Mouse (Mus musculus): ENCODE results near the gene Vsnl1. TPM values are rescaled to one million over a fixed set of nuclear protein-coding genes. Genes with fewer than 3 reads are reported as not detected.

The Vsnl1 gene
- total and polyA plus RNA-seq, 2 experiments from 2014 or later: 208 to 288 TPM

DNA sequence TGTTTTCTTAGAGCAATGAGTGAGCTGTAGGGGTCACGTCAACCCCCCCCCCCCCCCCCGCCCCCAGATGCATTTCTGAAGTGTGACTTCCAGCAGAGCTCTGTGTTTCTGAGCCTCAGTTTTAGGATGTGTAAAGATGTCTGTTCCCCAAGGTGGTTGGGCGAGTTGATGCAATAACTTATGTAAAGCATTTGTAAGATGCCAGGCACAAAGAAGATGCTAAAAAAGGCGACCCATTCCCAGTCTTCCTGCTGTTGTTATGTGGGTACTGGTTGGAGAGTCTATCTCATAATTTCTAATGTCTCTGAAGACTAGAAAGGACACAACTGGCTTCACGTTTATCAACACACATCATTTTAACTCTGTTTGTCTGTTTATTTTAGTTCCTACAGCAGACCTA lies 86.5 kb downstream of the Vsnl1 start:
- no peaks in the 10 kb centered on the region for H3K4me1 ChIP-seq (ENCODE audit: insufficient read depth, low read length)
- DNase-seq (ENCODE audit: low spot score) (no peak), ATAC-seq (ENCODE audit: low FRiP score) (no peak)
- no peaks in the 10 kb centered on the region for H3K27me3 ChIP-seq (ENCODE audit: insufficient read depth, low read length)
- no peaks in the 10 kb centered on the region for H3K9me3 ChIP-seq (ENCODE audit: low read length)
- 66% methylated on average over 5 of the region's 5 CpGs for WGBS
- H3K4me3 ChIP-seq (ENCODE audit: low read depth, low read length): no peak overlapping the region
- no peak for TF ChIP-seq CTCF (IDR thresholded peaks at IDR 0.05)
- no peak overlapping the region for H3K9ac ChIP-seq (replicated peaks; ENCODE audit: low read length, poor library complexity, severe bottlenecking)
- H3K4me2 ChIP-seq (ENCODE audit: low read depth, low read length, poor library complexity, severe bottlenecking): no peak overlapping the region
- no peak overlapping the region for H3K27ac ChIP-seq (ENCODE audit: low read depth, low read length)
- no peaks in the 10 kb centered on the region for H3K36me3 ChIP-seq (ENCODE audit: insufficient read depth, low read length)

DNA sequence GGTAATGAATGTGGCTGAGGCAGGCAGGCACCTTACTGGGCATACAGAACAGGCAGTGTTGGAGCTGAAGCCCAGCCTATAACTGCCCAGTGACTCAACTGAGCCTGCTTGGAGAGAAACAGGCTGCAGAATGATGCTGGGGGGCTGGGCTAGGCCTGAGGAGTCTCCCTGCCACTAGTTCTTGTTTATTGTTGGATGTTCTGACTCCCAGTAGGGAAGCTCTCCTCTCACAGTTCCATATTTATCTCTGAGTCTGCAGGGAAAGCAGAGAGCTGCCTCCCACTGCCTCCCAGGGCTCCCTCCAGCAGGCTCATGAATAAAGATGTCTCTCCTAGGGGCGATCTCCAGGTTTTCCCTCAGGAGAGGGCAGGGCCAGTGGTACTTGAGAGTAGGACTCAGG lies 88.0 kb downstream of the Vsnl1 start:
- Histone ChIP-seq H3K9ac (replicated peaks; ENCODE audit: low read length, poor library complexity, severe bottlenecking) (no peak overlapping the region), H3K27me3 (ENCODE audit: insufficient read depth, low read length) (no peaks in the 10 kb centered on the region), H3K4me2 (ENCODE audit: low read depth, low read length, poor library complexity, severe bottlenecking) (no peak overlapping the region), H3K36me3 (ENCODE audit: insufficient read depth, low read length) (no peaks in the 10 kb centered on the region), H3K4me3 (ENCODE audit: low read depth, low read length) (no peak overlapping the region), H3K27ac (ENCODE audit: low read depth, low read length) (no peak overlapping the region), H3K9me3 (ENCODE audit: low read length) (no peaks in the 10 kb centered on the region), H3K4me1 (ENCODE audit: insufficient read depth, low read length) (no peaks in the 10 kb centered on the region)
- TF ChIP-seq CTCF (IDR thresholded peaks at IDR 0.05): no peak
- DNase-seq (ENCODE audit: low spot score) (no peak), ATAC-seq (ENCODE audit: low FRiP score) (no peak)
- 0% methylated on average over 1 of the region's 1 CpGs for WGBS

DNA sequence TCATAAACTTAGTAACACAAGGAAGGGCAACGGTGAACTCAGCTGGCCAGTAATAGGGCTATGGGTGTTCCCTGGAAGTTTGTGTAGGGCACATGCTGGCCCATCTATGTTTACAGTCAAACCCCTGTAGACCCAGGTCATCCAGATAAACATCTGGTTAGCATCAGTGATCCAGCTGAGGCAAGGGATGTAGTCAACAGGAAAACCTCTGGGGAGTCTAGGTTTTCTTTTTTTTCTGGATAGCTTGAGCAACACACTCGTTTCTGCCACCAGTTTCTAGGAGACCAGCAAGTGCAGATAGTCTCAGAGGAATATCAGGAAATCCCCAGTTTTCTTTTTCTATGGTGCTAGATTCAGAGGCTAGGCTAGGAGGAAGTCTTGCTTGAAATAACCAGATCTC lies 90.5 kb downstream of the Vsnl1 start:
- WGBS: 71% methylated on average over 2 of the region's 2 CpGs

DNA sequence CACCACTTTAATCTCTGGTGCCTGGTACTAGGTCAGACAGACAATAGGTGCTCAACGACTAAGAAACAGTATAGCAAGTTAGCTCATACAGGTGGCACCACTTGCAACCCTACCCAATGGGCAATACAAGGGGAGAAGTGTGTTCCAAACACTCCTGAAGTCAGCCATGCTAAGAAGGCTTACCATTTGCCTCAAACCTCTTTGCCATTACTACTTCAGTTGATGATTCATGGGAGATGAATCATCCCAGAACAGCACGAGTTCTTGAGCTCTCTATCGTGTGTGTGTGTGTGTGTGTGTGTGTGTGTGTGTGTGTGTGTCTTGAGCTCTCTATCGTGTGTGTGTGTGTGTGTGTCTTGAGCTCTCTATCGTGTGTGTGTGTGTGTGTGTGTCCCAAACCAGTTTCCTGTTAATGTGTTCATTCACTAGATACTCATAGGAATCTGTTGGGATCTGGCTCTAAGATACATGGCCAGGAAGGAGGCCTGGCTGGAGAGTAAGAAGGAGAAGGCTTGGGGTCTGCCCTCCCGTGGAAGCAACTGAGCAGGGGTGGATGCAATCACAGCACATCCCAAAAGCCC lies 94.3 kb downstream of the Vsnl1 start:
- Histone ChIP-seq H3K36me3 (ENCODE audit: insufficient read depth, low read length) (no peaks in the 10 kb centered on the region), H3K4me2 (ENCODE audit: low read depth, low read length, poor library complexity, severe bottlenecking) (no peak overlapping the region), H3K27ac (ENCODE audit: low read depth, low read length) (no peak overlapping the region), H3K27me3 (ENCODE audit: insufficient read depth, low read length) (no peaks in the 10 kb centered on the region), H3K9ac (replicated peaks; ENCODE audit: low read length, poor library complexity, severe bottlenecking) (no peak overlapping the region), H3K9me3 (ENCODE audit: low read length) (no peaks in the 10 kb centered on the region), H3K4me1 (ENCODE audit: insufficient read depth, low read length) (no peaks in the 10 kb centered on the region), H3K4me3 (ENCODE audit: low read depth, low read length) (no peak overlapping the region)
- ATAC-seq (ENCODE audit: low FRiP score) (no peak), DNase-seq (ENCODE audit: low spot score) (no peak)
- TF ChIP-seq CTCF (IDR thresholded peaks at IDR 0.05): no peak
- WGBS: 87% methylated on average over 6 of the region's 6 CpGs

More for the DNA sequence above, 90.5 kb downstream of the Vsnl1 start:
- Histone ChIP-seq H3K36me3 (ENCODE audit: insufficient read depth, low read length) (no peaks in the 10 kb centered on the region), H3K27me3 (ENCODE audit: insufficient read depth, low read length) (no peaks in the 10 kb centered on the region), H3K27ac (ENCODE audit: low read depth, low read length) (no peak overlapping the region), H3K4me3 (ENCODE audit: low read depth, low read length) (no peak overlapping the region), H3K9ac (replicated peaks; ENCODE audit: low read length, poor library complexity, severe bottlenecking) (no peak overlapping the region), H3K9me3 (ENCODE audit: low read length) (no peaks in the 10 kb centered on the region), H3K4me1 (ENCODE audit: insufficient read depth, low read length) (no peaks in the 10 kb centered on the region), H3K4me2 (ENCODE audit: low read depth, low read length, poor library complexity, severe bottlenecking) (no peak overlapping the region)
- DNase-seq (ENCODE audit: low spot score) (no peak), ATAC-seq (ENCODE audit: low FRiP score) (no peak)
- no peak for TF ChIP-seq CTCF (IDR thresholded peaks at IDR 0.05)

DNA sequence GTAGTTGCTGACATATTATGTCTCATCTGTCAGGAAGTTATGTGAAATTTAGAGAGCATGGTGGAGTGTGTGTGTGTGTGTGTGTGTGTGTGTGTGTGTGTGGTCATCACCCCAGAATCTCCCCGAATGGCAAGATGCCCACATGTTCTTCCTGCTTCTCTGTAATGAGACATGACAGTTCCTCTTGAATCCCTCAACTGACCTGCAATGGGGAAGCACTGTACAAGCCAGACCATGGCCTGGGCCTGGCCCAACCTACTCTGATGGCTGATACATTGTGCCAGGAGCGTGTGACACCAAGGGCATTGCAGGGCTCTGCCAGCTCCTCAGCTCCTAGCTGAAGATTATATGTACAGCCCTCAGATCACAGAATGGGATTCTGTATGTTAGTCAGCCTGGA lies 98.2 kb downstream of the Vsnl1 start:
- TF ChIP-seq CTCF (IDR thresholded peaks at IDR 0.05): no peak
- H3K27ac ChIP-seq (ENCODE audit: low read depth, low read length): no peak overlapping the region
- no peak overlapping the region for H3K9ac ChIP-seq (replicated peaks; ENCODE audit: low read length, poor library complexity, severe bottlenecking)
- H3K4me1 ChIP-seq (ENCODE audit: insufficient read depth, low read length): no peaks in the 10 kb centered on the region
- H3K27me3 ChIP-seq (ENCODE audit: insufficient read depth, low read length): no peaks in the 10 kb centered on the region
- DNase-seq (ENCODE audit: low spot score): no peak
- 95% methylated on average over 2 of the region's 2 CpGs for WGBS
- H3K36me3 ChIP-seq (ENCODE audit: insufficient read depth, low read length): no peaks in the 10 kb centered on the region
- no peaks in the 10 kb centered on the region for H3K9me3 ChIP-seq (ENCODE audit: low read length)
- H3K4me3 ChIP-seq (ENCODE audit: low read depth, low read length): no peak overlapping the region
- ATAC-seq (ENCODE audit: low FRiP score): no peak
- H3K4me2 ChIP-seq (ENCODE audit: low read depth, low read length, poor library complexity, severe bottlenecking): no peak overlapping the region

DNA sequence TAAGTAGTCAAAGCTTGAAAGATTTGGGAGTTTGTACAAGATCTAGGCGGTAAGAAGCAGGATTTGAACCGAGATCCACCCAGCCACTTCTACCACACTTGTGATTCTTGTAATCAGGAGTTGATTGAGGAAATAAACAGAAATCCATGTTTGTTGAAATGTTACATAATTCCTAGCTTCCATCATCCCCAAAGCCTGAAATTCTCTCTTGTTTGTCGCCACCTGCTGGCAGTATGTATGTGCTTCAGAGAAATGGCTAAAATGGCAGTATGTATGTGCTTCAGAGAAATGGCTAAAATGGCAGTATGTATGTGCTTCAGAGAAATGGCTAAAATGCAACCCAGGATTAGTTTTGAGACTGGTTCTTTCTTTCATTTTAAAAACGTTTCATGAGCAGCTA lies 99.6 kb downstream of the Vsnl1 start:
- no peaks in the 10 kb centered on the region for H3K27me3 ChIP-seq (ENCODE audit: insufficient read depth, low read length)
- no peak overlapping the region for H3K4me2 ChIP-seq (ENCODE audit: low read depth, low read length, poor library complexity, severe bottlenecking)
- peak; percentile 72 for TF ChIP-seq CTCF (IDR thresholded peaks at IDR 0.05)
- no peaks in the 10 kb centered on the region for H3K36me3 ChIP-seq (ENCODE audit: insufficient read depth, low read length)
- no peak overlapping the region for H3K27ac ChIP-seq (ENCODE audit: low read depth, low read length)
- H3K4me1 ChIP-seq (ENCODE audit: insufficient read depth, low read length): no peaks in the 10 kb centered on the region
- no peak overlapping the region for H3K9ac ChIP-seq (replicated peaks; ENCODE audit: low read length, poor library complexity, severe bottlenecking)
- no peak for ATAC-seq (ENCODE audit: low FRiP score)
- no peaks in the 10 kb centered on the region for H3K9me3 ChIP-seq (ENCODE audit: low read length)
- 43% methylated on average over 4 of the region's 4 CpGs for WGBS
- no peak overlapping the region for H3K4me3 ChIP-seq (ENCODE audit: low read depth, low read length)
- DNase-seq (ENCODE audit: low spot score): peak; percentile 35
